Mouse (Mus musculus): ENCODE data around the gene Tsc22d3.
"Not testable (repeated sequence)": the region's sequence is repeated elsewhere in the genome, so short reads cannot be mapped to it uniquely, and the experiment has no call there.

The Tsc22d3 gene

DNA sequence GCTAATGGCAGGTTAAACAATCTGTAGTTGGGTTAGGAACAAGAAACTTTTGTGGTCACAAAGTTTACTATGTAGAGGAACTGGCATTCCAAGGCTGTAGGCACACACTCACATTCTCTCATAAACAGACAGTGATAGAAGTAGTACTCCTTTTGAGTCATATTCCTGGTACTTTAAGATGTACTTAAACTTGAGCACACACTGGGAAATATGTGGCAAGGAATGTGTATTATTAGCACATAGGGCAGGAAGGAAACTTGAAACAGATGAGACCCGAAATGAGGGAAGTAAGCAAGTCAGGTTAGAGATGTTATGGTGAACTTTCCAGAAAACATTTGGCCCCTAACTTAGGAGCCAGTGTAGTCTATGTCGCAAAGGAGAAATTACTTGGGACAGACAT is 34.7 kb downstream of the Tsc22d3 start:
- no peak for DNase-seq (ENCODE audit: low spot score in 2 of 2)

DNA sequence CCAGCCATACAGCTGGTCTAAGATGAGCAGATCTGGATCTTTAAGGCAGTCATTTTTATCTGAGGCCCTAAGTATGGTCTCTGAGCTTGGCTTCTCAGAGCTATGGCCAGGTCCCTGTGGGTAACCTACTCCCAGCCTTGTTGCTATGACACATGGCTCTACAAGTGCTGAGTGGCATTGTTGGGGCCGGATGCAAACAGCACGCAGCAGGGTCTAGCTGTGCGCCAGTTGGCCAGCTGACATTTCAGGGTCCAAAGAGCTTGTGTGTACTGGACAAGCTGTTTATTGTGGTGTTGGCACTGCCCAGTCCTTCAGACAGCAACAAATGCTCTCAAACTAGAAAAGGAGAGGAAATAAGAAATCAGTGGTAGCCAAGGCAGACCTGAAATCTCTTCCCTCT is 35.2 kb downstream of the Tsc22d3 start:
- no peak for DNase-seq (ENCODE audit: low spot score in 2 of 2)

GRCm38 (mm10) chrX:140564777-140565176 is 35.7 kb downstream of the Tsc22d3 start:
- no peak for DNase-seq (ENCODE audit: low spot score in 2 of 2)

GRCm38 (mm10) chrX:140558176-140558844 is 42.1 kb downstream of the Tsc22d3 start:
- peak in 1 of 2 experiments; percentile 26 for DNase-seq (ENCODE audit: low spot score in 2 of 2)

GRCm38 (mm10) chrX:140555965-140556364 is 44.5 kb downstream of the Tsc22d3 start:
- no peak for DNase-seq (ENCODE audit: low spot score in 2 of 2)

GRCm38 (mm10) chrX:140555423-140555822 is 45.0 kb downstream of the Tsc22d3 start:
- no peak for DNase-seq (ENCODE audit: low spot score in 2 of 2)

DNA sequence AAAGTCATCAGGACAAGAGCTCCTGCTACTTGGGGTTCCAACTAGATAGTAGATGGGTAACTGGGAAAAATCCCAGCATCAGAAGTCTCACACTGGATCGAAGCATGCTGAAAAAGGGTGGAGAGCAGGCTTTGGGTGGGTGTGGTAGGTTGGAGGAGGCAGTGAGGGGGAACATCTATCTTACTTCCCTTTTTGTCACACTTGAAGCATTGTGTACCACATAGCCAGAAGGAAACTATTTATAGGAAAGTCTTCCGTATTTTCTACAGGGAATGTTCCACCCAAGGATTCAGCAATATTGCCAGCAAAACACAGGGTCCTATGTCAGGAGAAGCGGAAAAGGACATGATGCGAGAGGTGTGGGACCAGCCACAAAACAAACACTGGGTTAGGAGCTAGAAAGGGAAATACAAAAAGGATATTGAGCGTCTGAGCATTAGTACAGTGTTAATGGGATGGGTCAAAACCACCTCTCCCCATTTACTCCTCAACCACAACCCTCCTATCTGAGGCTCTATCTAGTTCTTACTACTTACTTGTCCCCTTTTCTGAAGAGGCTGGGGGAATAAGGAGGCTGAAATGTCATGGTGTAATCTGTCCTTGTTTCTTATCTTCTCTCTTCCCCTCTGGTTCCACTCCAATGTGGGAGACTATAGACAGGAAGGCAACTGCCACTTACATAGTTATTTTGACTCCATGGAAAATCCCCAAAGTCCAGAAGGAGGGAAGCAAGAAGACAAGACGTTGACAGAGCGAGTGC is 52.6 kb downstream of the Tsc22d3 start:
- no peak for DNase-seq (ENCODE audit: low spot score in 2 of 2)

DNA sequence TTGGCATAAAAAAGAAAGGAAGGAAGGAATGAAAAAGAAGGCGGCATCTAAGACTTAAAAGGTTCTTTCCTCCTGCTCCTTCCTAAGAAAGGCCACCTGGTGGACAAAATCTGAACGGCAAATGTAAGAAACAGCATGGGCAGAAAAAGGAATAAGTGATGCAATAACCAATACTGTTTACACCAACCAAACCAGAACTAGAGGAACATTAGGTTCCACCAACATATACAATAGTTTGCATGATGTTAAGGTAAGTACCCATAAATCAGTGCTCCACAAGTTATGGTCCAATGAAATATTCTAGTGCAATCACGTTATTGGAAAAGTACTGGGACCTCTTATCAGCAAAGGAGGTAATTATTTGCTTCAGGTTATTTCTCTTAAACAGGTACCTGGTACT is 55.7 kb downstream of the Tsc22d3 start:
- DNase-seq (ENCODE audit: low spot score in 2 of 2) = no peak

GRCm38 (mm10) chrX:140542938-140543673 is 57.4 kb downstream of the Tsc22d3 start:
- DNase-seq (ENCODE audit: low spot score in 2 of 2) = peak in 1 of 2 experiments; percentile 45

GRCm38 (mm10) chrX:140542474-140542845 is 58.0 kb downstream of the Tsc22d3 start:
- peak; percentile 49 to 63 for DNase-seq (ENCODE audit: low spot score in 2 of 2)

DNA sequence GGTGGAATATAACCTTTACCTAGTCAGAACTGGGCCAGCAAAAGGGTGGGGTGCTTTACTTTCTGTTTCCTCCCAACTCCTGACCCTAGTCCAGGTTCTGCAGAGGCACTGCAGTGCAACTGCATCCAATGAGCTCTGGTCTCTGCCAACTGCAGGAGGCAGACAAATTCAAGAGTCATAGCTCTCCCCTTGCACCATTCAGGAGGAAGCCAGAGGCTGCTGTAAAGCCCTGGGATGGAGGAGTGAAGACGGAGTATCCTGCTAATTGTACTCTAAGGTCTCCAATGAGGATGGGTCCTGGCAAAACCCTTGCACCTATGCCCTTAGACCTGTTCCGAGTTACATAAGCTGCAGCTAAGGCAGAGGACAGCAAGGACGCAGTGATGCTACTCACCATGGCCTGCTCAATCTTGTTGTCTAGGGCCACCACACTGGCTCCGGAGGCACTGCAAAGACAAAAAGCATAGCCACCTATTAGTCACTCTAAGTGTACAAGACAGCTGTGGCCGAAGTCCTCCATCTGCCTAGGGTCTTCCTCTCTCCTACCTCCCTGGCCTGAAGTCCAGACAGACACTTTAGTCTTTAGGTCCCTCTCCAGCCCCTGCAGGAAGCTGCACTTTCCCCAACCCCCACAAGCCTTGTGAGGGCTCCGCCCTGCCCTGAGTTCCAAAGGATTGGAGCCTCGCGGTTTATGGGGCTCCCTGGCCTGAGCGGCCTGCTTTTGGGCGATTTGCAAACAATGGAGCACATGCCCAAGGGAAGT is 58.6 kb downstream of the Tsc22d3 start:
- DNase-seq (ENCODE audit: low spot score in 2 of 2) = peak in 1 of 2 experiments; percentile 22

- no peak for DNase-seq (ENCODE audit: low spot score in 2 of 2)
These were observed 59.9 kb downstream of the Tsc22d3 start for GRCm38 (mm10) chrX:140540500-140541114.

- not testable (repeated sequence) for DNase-seq (ENCODE audit: low spot score in 2 of 2)
These were observed 60.6 kb downstream of the Tsc22d3 start for GRCm38 (mm10) chrX:140539831-140540230.

GRCm38 (mm10) chrX:140539111-140539680 is 61.3 kb downstream of the Tsc22d3 start:
- no peak for DNase-seq (ENCODE audit: low spot score in 2 of 2)

- no peak for DNase-seq (ENCODE audit: low spot score in 2 of 2)
These were observed 61.8 kb downstream of the Tsc22d3 start for GRCm38 (mm10) chrX:140538649-140539048.

GRCm38 (mm10) chrX:140537662-140538061 is 62.8 kb downstream of the Tsc22d3 start:
- no peak for DNase-seq (ENCODE audit: low spot score in 2 of 2)

- no peak for DNase-seq (ENCODE audit: low spot score in 2 of 2)
These were observed 65.0 kb downstream of the Tsc22d3 start for GRCm38 (mm10) chrX:140535487-140535886.

GRCm38 (mm10) chrX:140534306-140534705 is 66.2 kb downstream of the Tsc22d3 start:
- DNase-seq (ENCODE audit: low spot score in 2 of 2) = no peak

DNA sequence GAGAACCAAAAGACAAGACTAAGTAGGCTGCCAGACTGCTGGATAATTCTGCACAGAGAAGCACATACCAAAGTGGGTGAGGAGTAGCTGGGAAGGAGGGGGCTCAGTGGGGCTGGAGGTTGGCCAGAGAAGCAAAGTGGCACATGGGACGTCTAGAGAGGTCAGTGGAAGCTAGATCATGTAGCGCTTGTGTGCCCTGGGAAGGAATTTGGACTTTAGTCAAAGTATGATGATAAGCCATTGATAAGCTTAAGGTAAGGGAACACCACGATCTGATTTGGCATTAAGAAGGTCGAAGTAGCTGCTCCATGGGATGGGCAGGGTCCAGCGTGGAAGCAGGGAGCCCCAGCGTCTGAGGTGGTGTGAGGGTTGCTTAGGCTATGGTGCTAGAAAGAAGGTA is 68.1 kb downstream of the Tsc22d3 start:
- DNase-seq (ENCODE audit: low spot score in 2 of 2) = no peak

- DNase-seq (ENCODE audit: low spot score in 2 of 2) = no peak
These were observed 69.1 kb downstream of the Tsc22d3 start for GRCm38 (mm10) chrX:140531356-140531755.

GRCm38 (mm10) chrX:140530632-140531031 is 69.8 kb downstream of the Tsc22d3 start:
- no peak for DNase-seq (ENCODE audit: low spot score in 2 of 2)
